Mouse (Mus musculus): ENCODE measurements around the gene Olfr56.
"Not testable (repeated sequence)": the region's sequence is repeated elsewhere in the genome, so short reads cannot be mapped to it uniquely, and the experiment has no call there.

Olfr56 gene

GRCm38 (mm10) chr11:49050064-49050463 is 71.4 kb downstream of the Olfr56 start:
- in situ Hi-C loops (cut with MboI; ENCODE audit: low pct_unique_long_range_greater_than_20kb in 1 of 2, low sequenced_read_pairs in 2 of 2, unreplicated experiment in 1 of 2) = not testable (repeated sequence)

DNA sequence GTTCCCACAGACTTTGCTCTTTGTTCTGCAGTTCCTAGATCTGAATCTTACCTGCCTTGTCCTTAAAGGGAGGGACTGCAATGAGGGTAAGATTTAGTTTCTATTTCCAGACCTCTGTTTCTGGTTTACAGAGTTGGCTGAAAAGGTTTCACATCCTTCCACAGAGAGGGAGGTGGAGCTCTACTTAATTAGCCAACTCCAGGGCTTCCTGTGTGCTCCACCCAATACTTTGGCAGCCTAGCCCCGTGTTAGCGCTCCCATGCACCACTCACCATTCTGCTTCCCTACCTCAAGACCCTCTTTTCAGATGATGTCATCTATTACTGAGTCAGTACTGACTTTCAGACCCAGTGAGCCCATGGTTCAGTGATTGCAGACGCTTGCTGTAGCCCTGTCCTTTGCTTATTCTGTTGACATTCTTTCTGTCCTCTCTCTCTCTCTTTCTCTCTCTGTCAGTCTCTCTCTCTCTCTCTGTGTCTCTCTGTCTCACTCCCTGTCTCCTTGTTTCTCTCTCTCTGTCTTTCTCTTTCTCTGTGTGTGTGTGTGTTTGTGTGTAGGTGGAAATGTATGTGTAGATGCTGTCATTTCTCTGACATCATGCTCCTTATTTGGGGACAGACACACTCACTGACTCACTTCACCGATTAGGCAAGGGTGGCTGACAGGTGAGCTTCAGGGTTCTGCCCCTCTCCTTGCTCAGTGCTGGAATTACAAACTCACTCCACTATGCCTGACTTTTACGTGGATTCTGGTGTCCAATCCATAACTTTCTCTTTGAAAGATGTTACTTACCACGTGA is 72.6 kb downstream of the Olfr56 start, which contains the start of gene 9930111J21Rik2:
Gene 9930111J21Rik2 (minus strand): TSS at position 150 of the 799 bp plus-strand sequence.
- in situ Hi-C loops (cut with MboI; ENCODE audit: low pct_unique_long_range_greater_than_20kb in 1 of 2, low sequenced_read_pairs in 2 of 2, unreplicated experiment in 1 of 2) = not testable (repeated sequence)

- in situ Hi-C loops (cut with MboI; ENCODE audit: low pct_unique_long_range_greater_than_20kb in 1 of 2, low sequenced_read_pairs in 2 of 2, unreplicated experiment in 1 of 2) = not testable (repeated sequence)
Observed at GRCm38 (mm10) chr11:49051894-49052293, 73.2 kb downstream of the Olfr56 start.

GRCm38 (mm10) chr11:49060061-49060460 is 81.4 kb downstream of the Olfr56 start:
- in situ Hi-C loops (cut with MboI; ENCODE audit: low pct_unique_long_range_greater_than_20kb in 1 of 2, low sequenced_read_pairs in 2 of 2, unreplicated experiment in 1 of 2) = not testable (repeated sequence)

GRCm38 (mm10) chr11:49061865-49062264 is 83.2 kb downstream of the Olfr56 start:
- in situ Hi-C loops (cut with MboI; ENCODE audit: low pct_unique_long_range_greater_than_20kb in 1 of 2, low sequenced_read_pairs in 2 of 2, unreplicated experiment in 1 of 2) = not testable (repeated sequence)

DNA sequence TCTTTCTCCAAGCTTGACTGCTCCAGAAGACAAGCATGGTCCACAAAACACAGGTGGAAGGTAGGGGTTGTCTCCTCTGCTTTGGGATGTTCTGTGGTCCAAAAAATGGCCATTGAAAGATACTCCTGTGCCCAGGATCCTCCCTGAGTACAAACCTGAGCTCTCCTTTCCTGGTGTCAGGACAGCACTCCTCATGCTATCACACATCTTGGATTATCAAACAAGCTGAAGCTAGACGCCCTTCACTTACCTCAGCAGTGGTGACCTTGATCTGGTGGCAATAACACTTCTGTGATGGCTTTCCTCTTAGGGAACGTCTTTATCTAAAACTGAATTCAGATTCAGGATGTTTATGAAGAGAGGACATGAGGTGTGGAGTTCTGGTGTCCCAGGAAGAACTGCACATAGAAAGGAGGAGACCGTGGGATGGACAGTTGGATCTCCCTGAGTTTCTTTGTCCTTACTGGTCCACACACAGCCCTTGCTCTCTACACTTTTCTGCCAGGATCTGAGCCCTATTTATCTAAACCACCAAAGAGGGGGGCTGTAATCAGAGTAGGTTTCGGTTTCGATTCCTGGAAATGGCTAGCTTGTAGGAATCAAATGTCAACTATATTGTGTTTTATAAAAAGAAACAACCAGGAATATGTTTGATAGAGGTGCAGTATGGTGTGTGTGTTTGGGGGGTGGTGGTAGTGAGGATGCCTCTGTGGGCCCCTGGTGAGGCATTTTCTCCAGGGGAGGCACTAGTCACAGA is 85.2 kb downstream of the Olfr56 start, which contains the start of gene Tgtp2:
Gene Tgtp2 (minus strand): TSS at position 494 of the 757 bp plus-strand sequence.
- in situ Hi-C loops (cut with MboI; ENCODE audit: low pct_unique_long_range_greater_than_20kb in 1 of 2, low sequenced_read_pairs in 2 of 2, unreplicated experiment in 1 of 2) = not testable (repeated sequence)

DNA sequence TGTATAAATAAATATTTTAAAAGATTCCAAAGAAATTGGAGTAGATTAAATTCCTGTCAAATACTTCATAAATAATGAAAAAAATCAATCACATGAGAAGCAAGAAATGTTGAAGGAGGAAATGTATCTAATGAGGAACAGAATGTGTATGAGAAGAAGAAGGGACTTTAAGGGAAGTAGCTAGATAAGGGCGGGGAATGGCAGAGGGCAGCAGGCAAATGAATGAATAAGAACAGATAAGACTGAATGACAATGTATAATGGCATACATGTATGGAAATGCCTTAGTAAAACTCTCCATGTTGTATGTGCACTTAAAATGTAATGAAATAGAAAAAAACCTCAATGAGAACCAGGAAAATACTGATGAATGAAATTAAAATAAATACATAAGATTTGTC is 89.7 kb downstream of the Olfr56 start:
- in situ Hi-C loops (cut with MboI; ENCODE audit: low pct_unique_long_range_greater_than_20kb in 1 of 2, low sequenced_read_pairs in 2 of 2, unreplicated experiment in 1 of 2) = no loop called here

DNA sequence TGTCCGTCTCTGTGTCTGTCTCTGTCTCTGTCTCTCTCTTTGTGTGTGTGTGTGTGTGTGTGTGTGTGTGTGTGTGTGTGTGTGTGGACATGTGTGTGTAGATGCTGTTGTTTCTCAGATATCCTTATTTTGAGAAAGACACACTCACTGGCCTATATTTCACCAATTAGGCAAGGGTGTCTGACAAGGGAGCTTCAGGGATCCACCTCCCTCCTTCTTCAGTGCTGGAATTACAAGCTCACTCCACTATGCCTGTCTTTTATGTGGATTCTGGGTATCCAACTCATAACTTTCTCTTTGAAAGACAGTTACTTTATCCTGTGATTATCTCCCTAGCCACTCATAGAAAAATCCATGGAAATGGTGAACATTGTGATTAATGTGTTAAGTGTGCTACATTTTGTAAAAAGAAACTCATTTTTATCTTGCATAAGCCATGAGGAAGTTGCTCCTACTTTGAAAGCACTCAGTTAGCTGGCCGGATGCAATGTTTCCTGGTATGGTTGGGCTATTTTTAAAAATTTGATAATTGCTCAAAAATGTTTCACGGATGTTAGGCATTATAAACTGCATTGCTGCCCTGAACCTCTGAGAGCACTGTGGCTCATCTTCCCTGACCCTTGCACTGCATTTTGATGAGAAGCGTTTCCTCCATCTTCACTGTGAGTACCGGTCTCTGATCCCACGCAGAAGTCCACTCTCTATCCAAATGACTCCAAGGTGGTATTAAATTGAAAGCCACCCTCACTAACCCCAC is 97.5 kb downstream of the Olfr56 start, which contains the start of gene Ifi47:
Gene Ifi47 (plus strand): TSS at position 587 of the 757 bp plus-strand sequence.
- in situ Hi-C loops (cut with MboI; ENCODE audit: low pct_unique_long_range_greater_than_20kb in 1 of 2, low sequenced_read_pairs in 2 of 2, unreplicated experiment in 1 of 2) = loop anchor here in 1 of 2 experiments (25.0 kb wide), 1 partner anchor 189 kb away; no protein-coding TSS in a partner anchor

DNA sequence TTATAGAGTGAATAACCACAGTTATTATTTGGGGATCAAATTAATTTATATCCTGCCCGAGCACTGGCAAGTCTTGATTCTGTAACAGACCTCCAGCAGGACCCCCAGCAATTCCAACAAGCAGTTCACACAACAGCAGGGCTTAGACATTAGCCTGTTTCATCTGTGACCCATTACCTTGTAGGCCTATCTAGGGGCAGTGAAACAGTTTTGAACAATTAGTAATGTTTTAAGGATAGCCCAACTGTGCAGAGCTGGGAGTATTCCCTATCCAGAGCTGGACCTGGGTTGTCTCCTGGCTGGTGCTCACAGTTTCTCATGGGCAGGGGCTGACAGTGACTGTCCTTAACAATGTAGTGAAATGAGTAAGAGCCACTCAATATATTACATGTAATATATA is 98.3 kb downstream of the Olfr56 start:
- in situ Hi-C loops (cut with MboI; ENCODE audit: low pct_unique_long_range_greater_than_20kb in 1 of 2, low sequenced_read_pairs in 2 of 2, unreplicated experiment in 1 of 2) = loop anchor here in 1 of 2 experiments (25.0 kb wide), 1 partner anchor 190 kb away; no protein-coding TSS in a partner anchor

DNA sequence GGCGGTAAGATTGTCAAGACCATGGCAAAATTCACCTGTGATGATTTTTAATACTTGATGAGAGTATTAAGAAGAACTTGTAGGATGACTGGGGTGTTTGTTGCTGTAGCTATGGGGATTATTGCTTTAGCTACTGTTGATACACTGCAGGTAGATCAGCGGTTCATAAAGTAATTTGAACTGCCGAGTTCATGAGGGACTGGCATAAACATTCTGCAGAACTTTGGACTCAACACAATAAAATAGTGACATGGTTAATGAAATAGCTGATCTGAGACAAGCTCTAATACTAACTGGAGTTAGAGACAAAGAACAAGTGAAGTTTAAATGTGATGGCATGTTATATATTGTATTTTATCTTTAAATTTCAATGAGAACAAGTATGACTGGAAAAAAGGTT is 100.0 kb downstream of the Olfr56 start:
- in situ Hi-C loops (cut with MboI; ENCODE audit: low pct_unique_long_range_greater_than_20kb in 1 of 2, low sequenced_read_pairs in 2 of 2, unreplicated experiment in 1 of 2) = loop anchor here in 1 of 2 experiments (25.0 kb wide), 1 partner anchor 191 kb away; no protein-coding TSS in a partner anchor

DNA sequence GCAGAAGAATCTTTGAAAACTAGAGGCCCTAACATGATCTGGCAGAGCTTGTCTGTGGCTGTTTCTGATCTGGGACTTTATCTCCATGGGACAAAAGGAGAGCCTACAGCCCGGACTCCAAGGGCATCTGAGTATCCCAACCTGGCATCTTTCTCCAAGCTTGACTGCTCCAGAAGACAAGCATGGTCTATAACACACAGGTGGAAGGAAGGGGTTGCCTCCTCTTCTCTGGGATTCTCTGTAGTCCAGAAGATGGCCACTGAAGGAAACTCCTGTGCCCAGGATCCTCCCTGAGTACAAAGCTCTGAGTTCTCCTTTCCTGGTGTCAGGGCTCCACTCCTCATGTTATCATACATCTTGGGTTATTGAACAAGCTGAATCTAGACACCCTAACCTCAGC is 101.9 kb downstream of the Olfr56 start:
- in situ Hi-C loops (cut with MboI; ENCODE audit: low pct_unique_long_range_greater_than_20kb in 1 of 2, low sequenced_read_pairs in 2 of 2, unreplicated experiment in 1 of 2) = loop anchor here in 1 of 2 experiments (25.0 kb wide), 1 partner anchor 193 kb away; no protein-coding TSS in a partner anchor

GRCm38 (mm10) chr11:49081356-49081755 is 102.7 kb downstream of the Olfr56 start:
- in situ Hi-C loops (cut with MboI; ENCODE audit: low pct_unique_long_range_greater_than_20kb in 1 of 2, low sequenced_read_pairs in 2 of 2, unreplicated experiment in 1 of 2) = loop anchor here in 1 of 2 experiments (25.0 kb wide), 1 partner anchor 194 kb away; no protein-coding TSS in a partner anchor

DNA sequence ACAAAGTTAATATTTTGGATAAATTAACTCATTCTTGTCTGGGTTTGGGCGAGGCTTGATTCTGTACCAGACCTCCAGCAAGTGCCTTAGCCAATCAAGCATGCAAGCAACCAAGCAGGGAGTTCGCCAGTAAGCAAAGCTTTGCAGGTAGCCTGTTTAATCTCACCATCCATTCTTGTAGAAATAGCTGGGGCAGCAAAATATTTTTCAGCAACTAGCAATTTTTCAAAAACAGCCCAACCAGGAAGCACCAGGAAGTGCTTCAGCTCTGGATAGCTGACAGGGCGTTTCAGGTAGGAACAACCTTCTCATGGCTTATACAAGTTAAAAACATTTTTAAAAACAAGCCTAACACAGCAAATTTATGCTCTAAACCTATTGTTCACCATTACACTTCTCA is 103.2 kb downstream of the Olfr56 start:
- in situ Hi-C loops (cut with MboI; ENCODE audit: low pct_unique_long_range_greater_than_20kb in 1 of 2, low sequenced_read_pairs in 2 of 2, unreplicated experiment in 1 of 2) = loop anchor here in 1 of 2 experiments (25.0 kb wide), 1 partner anchor 195 kb away; no protein-coding TSS in a partner anchor

DNA sequence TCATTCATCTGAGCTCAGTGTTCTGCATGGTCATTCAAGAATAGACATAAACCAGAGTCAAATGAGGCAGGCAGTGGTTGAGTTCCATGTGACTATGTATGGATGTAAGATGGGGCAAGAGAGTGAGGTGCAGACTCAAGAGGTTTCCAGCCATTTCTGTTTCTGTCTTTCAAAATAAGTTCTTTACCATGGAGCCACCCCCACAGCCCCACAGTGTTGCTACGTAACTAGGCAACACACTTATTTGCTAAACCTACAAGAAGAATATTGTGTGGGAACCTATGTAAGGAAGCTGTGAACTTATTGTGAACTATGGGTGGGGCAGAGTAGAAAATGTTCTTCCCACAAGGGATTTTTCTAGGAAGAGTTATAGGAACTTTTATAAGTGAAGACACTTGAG is 104.5 kb downstream of the Olfr56 start:
- in situ Hi-C loops (cut with MboI; ENCODE audit: low pct_unique_long_range_greater_than_20kb in 1 of 2, low sequenced_read_pairs in 2 of 2, unreplicated experiment in 1 of 2) = loop anchor here in 1 of 2 experiments (25.0 kb wide), 1 partner anchor 196 kb away; no protein-coding TSS in a partner anchor

DNA sequence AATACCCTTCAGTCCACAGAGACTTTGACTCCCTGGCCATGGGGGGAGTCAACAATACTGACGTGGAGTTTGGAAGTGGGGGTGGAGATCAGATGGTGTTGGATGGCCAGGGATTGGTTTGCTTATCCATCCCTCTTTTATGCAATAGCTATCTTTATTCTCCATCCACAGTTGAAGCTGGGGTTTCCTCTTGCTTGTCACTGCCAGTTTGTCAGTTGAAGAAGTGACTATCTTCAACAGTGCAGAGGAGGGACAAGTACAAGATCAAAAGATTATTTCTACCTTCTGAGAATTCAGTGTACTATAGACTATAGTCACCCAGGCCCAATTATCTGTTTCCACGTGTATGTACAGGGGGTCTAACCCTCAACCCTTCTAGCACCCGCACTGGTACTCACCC is 105.1 kb downstream of the Olfr56 start:
- in situ Hi-C loops (cut with MboI; ENCODE audit: low pct_unique_long_range_greater_than_20kb in 1 of 2, low sequenced_read_pairs in 2 of 2, unreplicated experiment in 1 of 2) = loop anchor here in 1 of 2 experiments (25.0 kb wide), 1 partner anchor 197 kb away; no protein-coding TSS in a partner anchor

GRCm38 (mm10) chr11:49084385-49084784 is 105.7 kb downstream of the Olfr56 start:
- in situ Hi-C loops (cut with MboI; ENCODE audit: low pct_unique_long_range_greater_than_20kb in 1 of 2, low sequenced_read_pairs in 2 of 2, unreplicated experiment in 1 of 2) = loop anchor here in 1 of 2 experiments (25.0 kb wide), 1 partner anchor 197 kb away; no protein-coding TSS in a partner anchor

- in situ Hi-C loops (cut with MboI; ENCODE audit: low pct_unique_long_range_greater_than_20kb in 1 of 2, low sequenced_read_pairs in 2 of 2, unreplicated experiment in 1 of 2) = loop anchor here in 1 of 2 experiments (25.0 kb wide), 1 partner anchor 198 kb away; no protein-coding TSS in a partner anchor
Observed at GRCm38 (mm10) chr11:49084875-49085274, 106.2 kb downstream of the Olfr56 start.

All from mouse embryonic stem cell (cell line).